Mouse (Mus musculus) E14TG2a.4 (cell line): ENCODE results near the gene Fars2.

Experiments used
- CTCF ChIP-seq: conservative IDR thresholded peaks from 2 replicates; pipeline ENCODE4 v1.5.1; 2014; ENCODE audit warnings: low read length
- NANOG ChIP-seq: IDR thresholded peaks from 2 replicates; pipeline ENCODE4 v1.6.1; 2014; ENCODE audit warnings: borderline replicate concordance, low read length, mixed read lengths

- TF ChIP-seq CTCF, result no peak
- no peak for TF ChIP-seq NANOG
Measured at GRCm38 (mm10) chr13:36538385-36538784, 421.2 kb downstream of the Fars2 start.
